Mouse (Mus musculus) Muller cell, postnatal 12 days (primary cell): ENCODE measurements at regions not wholly inside any gene's neighbourhood (a gene's known extent, or its start where the extent isn't known, plus 50 kb on each side); places are given as distances from the start of the nearest gene placed in this dataset.

Experiments used
- DNase-seq: peaks from one replicate; pipeline ENCODE4 v3.0.0-alpha.2; 2015; ENCODE audit errors: inconsistent ontology term

DNA sequence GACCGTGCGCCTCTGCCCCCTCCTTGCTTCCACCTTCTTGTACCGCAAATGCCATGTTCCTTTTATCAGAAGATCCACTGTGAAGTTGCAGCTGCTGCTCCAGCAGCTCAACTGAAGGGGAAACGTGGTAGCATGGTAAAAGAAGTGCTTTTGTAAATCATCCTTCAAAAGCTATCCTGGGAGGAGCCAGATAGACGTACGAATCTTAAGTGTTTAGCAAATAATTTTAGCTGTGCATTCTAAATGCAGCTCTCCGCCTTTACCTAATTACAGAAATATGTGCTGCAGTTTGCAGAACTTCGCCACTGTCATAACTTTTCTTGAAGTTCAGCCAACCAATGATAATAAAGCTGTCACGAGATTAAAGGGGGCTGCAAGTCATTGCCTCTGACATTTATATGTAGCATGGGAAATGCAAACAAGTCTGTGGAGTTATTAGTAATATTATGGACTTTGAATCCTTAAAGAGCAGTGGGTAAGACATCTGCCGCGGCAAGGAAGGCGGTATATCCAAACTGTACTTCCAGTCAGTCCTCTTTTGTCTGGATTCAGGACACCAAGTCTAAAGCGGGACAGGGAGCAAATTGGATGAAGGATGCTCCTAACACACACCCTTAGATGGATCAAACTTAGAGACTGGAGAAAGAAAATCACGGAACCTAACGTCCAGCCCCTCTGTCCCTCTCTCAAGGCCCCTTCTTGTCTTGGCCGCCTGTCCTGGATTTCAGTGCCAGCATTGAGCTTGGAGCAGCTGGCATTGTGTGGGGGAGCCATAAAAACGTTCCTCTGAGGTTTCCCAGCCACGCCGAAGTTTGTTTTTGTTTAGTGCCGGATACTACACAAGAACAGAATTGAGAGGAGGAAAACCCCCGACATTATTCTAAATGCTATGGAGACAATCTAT lies 320.7 kb downstream of the Epha7 start:
- peak; percentile 17 for DNase-seq

DNA sequence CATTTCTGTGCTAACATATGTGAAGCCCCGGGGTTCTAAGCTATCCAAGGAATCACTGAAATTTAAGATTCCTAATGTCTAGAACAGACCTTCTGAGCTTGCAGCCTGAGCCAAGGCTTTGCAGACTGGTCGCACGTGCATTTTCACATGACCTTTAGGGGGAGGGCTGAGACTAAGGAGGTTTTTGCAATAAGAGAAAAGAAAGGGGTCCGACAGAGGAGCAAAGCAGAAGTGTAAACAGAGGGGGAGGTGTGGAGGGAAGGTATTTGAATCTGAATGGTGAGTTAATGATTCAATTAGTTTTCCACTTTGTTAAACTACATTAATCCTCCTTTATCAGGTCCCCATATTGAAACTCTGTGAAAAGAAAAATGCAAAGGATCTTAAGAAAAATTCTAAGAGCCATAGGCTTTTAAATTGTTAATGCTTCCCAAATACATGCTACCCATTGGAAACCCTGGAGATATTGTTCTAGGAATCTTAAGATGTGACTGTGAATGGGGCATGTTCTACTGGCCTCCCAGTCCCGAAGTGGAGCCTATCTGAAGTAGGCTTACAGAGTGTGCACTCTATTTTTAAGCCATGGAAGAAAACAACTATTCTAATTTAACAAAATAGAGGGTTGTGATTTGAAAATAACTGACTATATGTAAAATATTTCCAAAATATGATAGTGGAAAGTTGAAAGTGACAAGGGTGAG lies 322.9 kb downstream of the Epha7 start:
- no peak for DNase-seq

DNA sequence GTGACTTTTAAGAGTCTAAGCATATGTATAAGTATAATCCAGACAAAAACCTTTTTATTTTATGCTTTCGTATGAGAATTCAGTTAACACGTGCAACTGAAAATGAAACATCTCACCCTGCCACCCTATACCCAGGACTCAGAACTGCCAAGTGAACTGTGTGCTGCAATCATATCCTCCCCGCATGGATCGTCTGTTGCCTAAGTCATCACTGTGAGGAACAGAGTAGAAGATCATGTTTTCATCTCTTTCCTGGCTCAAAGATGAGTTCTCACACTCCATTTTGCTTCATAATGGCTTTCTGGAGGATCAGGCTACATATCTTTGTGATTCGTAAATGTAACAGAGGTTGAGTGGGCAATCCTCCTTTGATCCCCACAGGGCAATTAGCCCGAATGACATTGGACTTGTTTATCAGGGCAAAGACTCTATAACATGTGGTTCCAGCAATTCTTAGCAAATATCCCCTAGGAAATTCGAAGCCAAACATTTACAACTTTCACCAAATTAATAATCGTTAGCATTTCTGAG lies 325.9 kb downstream of the Epha7 start:
- DNase-seq, result no peak

DNA sequence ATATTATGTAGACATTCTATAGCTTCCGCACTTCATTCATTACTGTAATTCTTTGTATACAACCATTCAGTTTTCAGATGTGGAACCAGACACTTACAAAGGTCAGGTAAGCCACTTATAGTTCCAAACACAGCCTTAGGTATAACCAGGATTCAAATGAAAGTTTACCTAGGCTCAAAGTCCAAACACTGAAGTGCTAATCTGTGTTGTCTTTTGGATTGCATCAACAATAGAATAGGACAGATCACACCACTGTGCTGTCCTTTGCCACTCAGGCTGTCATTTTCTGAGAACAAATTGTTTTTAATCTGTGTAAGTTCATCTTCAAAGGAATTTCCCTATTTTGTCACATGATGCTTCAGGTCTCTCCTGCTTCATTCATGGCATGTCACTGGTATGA lies 330.5 kb downstream of the Epha7 start:
- DNase-seq, result no peak

DNA sequence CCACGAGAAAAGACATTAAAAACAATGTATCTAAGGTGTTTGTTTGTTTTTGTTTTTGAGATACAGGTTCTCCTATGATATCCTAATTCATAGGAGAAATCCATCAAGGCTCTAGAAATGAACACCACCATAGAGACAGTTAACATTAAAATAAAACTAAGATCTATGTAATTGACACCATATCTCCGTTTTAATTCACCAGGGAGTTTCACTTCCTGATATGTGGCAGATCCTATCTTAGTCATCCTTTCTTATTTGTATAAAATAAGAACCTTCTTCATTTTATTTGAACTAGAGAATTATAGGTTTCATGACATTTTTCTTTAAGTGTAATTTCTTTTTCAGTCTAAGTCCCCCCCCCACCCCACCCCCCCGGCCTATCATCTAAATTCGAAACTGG lies 332.3 kb downstream of the Epha7 start:
- no peak for DNase-seq

DNA sequence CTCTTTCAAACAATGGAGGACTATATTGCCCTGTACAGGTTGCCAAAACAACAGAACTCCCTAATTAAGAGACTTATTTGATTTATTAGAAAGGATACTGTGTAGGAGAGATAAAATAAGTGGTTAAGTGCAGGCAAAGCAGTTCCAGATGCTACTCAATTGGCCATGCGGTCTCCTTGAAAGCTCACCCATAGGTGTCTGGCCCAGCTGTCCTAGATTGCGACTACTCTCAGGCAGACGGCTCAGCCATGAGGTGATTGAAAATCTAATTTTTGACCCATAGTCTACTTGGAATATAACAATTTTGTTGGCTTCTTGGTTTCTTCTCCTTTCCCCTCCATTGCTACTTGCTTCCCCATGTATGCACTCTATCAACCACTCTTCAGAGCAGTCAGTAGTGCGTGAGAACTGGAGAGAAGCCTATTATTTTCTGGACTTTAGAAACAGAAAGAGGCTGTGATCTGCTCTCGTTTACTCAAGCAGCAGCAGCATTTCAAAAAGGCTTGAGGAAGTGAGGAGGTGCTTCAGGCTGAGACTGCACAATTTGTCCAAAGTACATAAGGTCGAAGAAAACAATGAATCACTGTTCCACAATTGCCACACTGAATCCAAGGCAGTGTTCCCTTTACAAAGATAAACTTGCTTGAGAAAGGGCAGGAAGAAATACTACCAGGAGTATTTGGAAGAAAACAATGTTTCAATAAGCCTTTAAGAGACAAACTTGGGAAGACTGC lies 339.4 kb downstream of the Epha7 start:
- no peak for DNase-seq

DNA sequence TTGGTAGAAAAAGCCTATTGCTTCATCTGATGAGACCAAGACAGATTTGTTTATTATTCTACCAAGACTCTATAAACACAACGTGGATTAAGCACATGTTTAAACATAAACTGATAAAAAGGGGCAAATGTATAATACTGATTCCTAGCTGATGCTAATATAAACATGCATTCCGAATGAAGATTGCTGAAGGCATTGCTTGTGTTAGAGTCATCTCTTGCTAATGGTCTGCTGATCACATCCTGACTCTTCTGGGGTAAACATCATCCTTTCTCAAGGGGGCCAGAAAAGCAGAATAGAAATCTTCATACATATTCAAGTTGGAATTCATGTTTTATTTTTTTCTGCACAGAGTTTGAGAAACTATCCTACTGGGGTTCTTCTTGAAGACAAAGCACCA lies 369.6 kb downstream of the Epha7 start:
- DNase-seq, result no peak

DNA sequence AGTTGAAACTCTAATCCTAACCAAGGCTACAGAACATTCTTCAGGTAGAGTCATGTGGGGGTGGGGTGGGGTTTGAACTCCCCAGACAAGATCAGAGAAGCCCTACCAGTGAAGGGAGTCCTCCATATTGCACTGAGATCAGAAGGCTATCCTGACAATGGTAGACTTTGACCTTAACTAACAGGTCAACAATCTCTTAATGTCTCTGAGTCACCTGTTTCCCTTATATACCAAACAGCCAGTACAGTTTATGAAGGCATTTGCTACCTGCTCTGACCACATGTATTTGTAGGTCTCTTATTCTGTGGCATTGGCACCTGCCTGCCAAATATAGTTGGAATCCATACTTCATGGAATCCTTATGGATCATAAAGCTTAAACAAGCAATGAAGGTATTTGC lies 370.5 kb downstream of the Epha7 start:
- no peak for DNase-seq

DNA sequence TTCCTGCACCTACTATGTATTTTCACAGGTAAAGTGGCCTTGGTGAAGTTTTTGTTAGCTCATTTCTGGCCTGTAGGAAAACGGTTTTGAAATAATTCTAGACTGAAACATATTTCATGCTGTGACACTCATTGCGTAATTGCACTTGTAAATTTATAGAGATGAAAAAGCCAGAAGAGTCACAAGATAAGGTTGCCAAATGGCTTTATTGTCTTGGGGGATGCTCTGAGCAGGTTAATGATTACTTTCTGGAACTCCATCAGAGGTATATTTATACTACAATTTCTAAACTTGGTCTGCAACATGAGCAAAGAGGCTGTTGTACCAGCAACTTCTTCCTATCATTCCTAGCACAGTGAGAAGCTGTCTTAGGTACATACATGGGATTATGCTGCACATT lies 370.9 kb downstream of the Epha7 start:
- DNase-seq, result no peak

DNA sequence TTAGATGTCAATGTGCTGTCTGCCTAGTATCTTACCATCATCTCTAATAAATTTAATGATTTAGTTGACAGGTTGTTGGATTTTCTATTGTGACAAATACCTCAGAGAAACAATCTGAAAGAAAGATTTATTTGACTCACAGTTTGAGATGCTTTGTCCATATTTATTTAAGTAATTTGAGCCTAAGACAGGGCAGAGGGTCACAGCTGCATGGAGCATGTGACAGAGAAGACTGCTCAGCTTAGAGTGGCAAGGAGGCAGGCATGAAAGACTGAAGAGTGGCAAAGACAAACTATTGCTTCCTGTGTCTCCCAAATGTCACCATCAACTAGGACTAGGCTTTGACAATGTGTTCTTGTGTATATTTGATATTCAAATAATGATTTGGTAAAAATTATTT lies 388.0 kb downstream of the Epha7 start:
- DNase-seq, result no peak
